ENCODE assay signal across 13 mouse cellular contexts in genomic region chr8:116111168-116111567, GRCm38 (mm10).
DNase-seq lines count a peak whose midpoint lies in the region; ATAC-seq and TF ChIP-seq lines count a peak whose summit lies in the region.
"Had no signal": no experiment of that assay in that cellular context is flagged by ENCODE, and none has a peak within 500 bp of the region (broad histone marks: within the 10 kb centered on the region; RNA-seq: fewer than 3 reads in every experiment).

No protein-coding gene starts in this region.

- 44% methylated on average over 12 of the region's 12 CpGs for WGBS in heart, embryonic 12.5 days
- 40% methylated on average over 12 of the region's 12 CpGs for WGBS in midbrain, embryonic 11.5 days
- WGBS in midbrain, postnatal 0 days: 42% methylated on average over 12 of the region's 12 CpGs
- WGBS in stomach, embryonic 16.5 days: 26% methylated on average over 12 of the region's 12 CpGs

- intact Hi-C loops in heart, postnatal 10 days (cut with DNase I): no loop called here
- intact Hi-C loops in left cerebral cortex, postnatal 25 days (cut with DNase I): no loop called here

- TF ChIP-seq CTCF in midbrain, postnatal 0 days (IDR thresholded peaks at IDR 0.05): no peak

- no peak for ATAC-seq in heart, embryonic 12.5 days (ENCODE audit: insufficient number of reproducible peaks, low FRiP score)
- ATAC-seq in midbrain, embryonic 11.5 days (ENCODE audit: low FRiP score): no peak
- no peak for ATAC-seq in midbrain, postnatal 0 days (ENCODE audit: low FRiP score)
- no peak for ATAC-seq in stomach, embryonic 16.5 days (ENCODE audit: insufficient read depth, low FRiP score)

- H3K9me3 ChIP-seq in heart, embryonic 12.5 days (replicated peaks): 0 out of 2 replicates have a peak, but pooled peaks cover 3% of the 10 kb centered on the region
- H3K9me3 ChIP-seq in midbrain, embryonic 11.5 days (ENCODE audit: control insufficient read depth, low read length): no peaks in the 10 kb centered on the region
- H3K9me3 ChIP-seq in midbrain, postnatal 0 days (ENCODE audit: low read length): no peaks in the 10 kb centered on the region
- 0 out of 2 replicates have a peak, but pooled peaks cover 4% of the 10 kb centered on the region for H3K9me3 ChIP-seq in stomach, embryonic 16.5 days (replicated peaks; ENCODE audit: control insufficient read depth, low read length)
- H3K9me3 ChIP-seq: limb, embryonic 12.5 days had no signal

- peaks cover 18% of the 10 kb centered on the region for H3K4me1 ChIP-seq in heart, embryonic 12.5 days (replicated peaks)
- H3K4me1 ChIP-seq in midbrain, embryonic 11.5 days (ENCODE audit: control insufficient read depth, insufficient read depth, low read length): peaks cover 3% of the 10 kb centered on the region; the same call in 1 of the 2 replicates
- H3K4me1 ChIP-seq in midbrain, postnatal 0 days (ENCODE audit: insufficient read depth, low read length): 0 out of 2 replicates have a peak, but pooled peaks cover 3% of the 10 kb centered on the region
- peaks cover 20% of the 10 kb centered on the region for H3K4me1 ChIP-seq in stomach, embryonic 16.5 days (ENCODE audit: control insufficient read depth, insufficient read depth, low read length)

- no peak overlapping the region for H3K27ac ChIP-seq in heart, embryonic 12.5 days (ENCODE audit: poor library complexity, severe bottlenecking)
- no peak overlapping the region for H3K27ac ChIP-seq in midbrain, embryonic 11.5 days (ENCODE audit: low read depth, low read length)
- no peak overlapping the region for H3K27ac ChIP-seq in midbrain, postnatal 0 days (ENCODE audit: low read depth, low read length)
- 0 out of 2 replicates have a peak overlapping the region, but pooled peaks have one; percentile 36 for H3K27ac ChIP-seq in stomach, embryonic 16.5 days (ENCODE audit: low read length)
- H3K27ac ChIP-seq: heart, adult 2 months; limb, embryonic 12.5 days had no signal

- 0 out of 2 replicates have a peak, but pooled peaks cover 4% of the 10 kb centered on the region for H3K27me3 ChIP-seq in heart, embryonic 12.5 days (replicated peaks)
- peaks cover 14% of the 10 kb centered on the region; the same call in 1 of the 2 replicates for H3K27me3 ChIP-seq in midbrain, embryonic 11.5 days (ENCODE audit: control insufficient read depth, insufficient read depth, low read length)
- no peaks in the 10 kb centered on the region for H3K27me3 ChIP-seq in midbrain, postnatal 0 days (ENCODE audit: insufficient read depth, low read length)
- no peaks in the 10 kb centered on the region for H3K27me3 ChIP-seq in stomach, embryonic 16.5 days (ENCODE audit: control insufficient read depth, insufficient read depth, low read length)

- H3K36me3 ChIP-seq in heart, embryonic 12.5 days: no peaks in the 10 kb centered on the region
- no peaks in the 10 kb centered on the region for H3K36me3 ChIP-seq in midbrain, embryonic 11.5 days (ENCODE audit: control insufficient read depth, insufficient read depth, low read length)
- H3K36me3 ChIP-seq in midbrain, postnatal 0 days (ENCODE audit: insufficient read depth, low read length): no peaks in the 10 kb centered on the region
- no peaks in the 10 kb centered on the region for H3K36me3 ChIP-seq in stomach, embryonic 16.5 days (ENCODE audit: control insufficient read depth, insufficient read depth, low read length)
- H3K36me3 ChIP-seq: limb, embryonic 12.5 days had no signal

- no peak for DNase-seq in heart, postnatal 10 days
- peak; percentile 81 for DNase-seq in midbrain, embryonic 11.5 days (ENCODE audit: low spot score, missing footprints)
- DNase-seq in midbrain, postnatal 0 days (ENCODE audit: low spot score): no peak
- DNase-seq in left cerebral cortex, postnatal 25 days (ENCODE audit: low spot score in 2 of 2): peak; percentile 21 to 46
- DNase-seq in spleen, postnatal 10 days (ENCODE audit: low spot score in 2 of 2): no peak
- DNase-seq in natural killer cell, adult 2 months (ENCODE audit: low spot score in 2 of 2): no peak
- DNase-seq: adrenal gland, postnatal 10 days; B cell, adult 2 months; cerebellum, adult 9-11 months; heart, adult 2 months had no signal

- H3K9ac ChIP-seq in heart, embryonic 12.5 days: no peak overlapping the region
- H3K9ac ChIP-seq in midbrain, embryonic 11.5 days (ENCODE audit: low read length): no peak overlapping the region
- no peak overlapping the region for H3K9ac ChIP-seq in midbrain, postnatal 0 days (replicated peaks; ENCODE audit: low read length, poor library complexity, severe bottlenecking)
- no peak overlapping the region for H3K9ac ChIP-seq in stomach, embryonic 16.5 days (ENCODE audit: low read length)
- H3K9ac ChIP-seq: limb, embryonic 12.5 days had no signal

- H3K4me2 ChIP-seq in heart, embryonic 12.5 days: peak overlapping the region; percentile 3; the same call in 1 of the 2 replicates
- peak overlapping the region; percentile 14; the same call in 1 of the 2 replicates for H3K4me2 ChIP-seq in midbrain, embryonic 11.5 days
- H3K4me2 ChIP-seq in midbrain, postnatal 0 days (ENCODE audit: low read depth, low read length, poor library complexity, severe bottlenecking): no peak overlapping the region
- H3K4me2 ChIP-seq in stomach, embryonic 16.5 days (ENCODE audit: low read depth, low read length): peak overlapping the region; percentile 39; the same call in 1 of the 2 replicates
- H3K4me2 ChIP-seq: limb, embryonic 12.5 days had no signal

- H3K4me3 ChIP-seq in heart, embryonic 12.5 days: no peak overlapping the region
- no peak overlapping the region for H3K4me3 ChIP-seq in midbrain, embryonic 11.5 days (ENCODE audit: low read depth, low read length)
- H3K4me3 ChIP-seq in midbrain, postnatal 0 days (ENCODE audit: low read depth, low read length): no peak overlapping the region
- H3K4me3 ChIP-seq in stomach, embryonic 16.5 days (replicated peaks; ENCODE audit: low read length): no peak overlapping the region
- H3K4me3 ChIP-seq: heart, adult 2 months; limb, embryonic 12.5 days had no signal

Comparison
In these comparisons a context has a peak if more than half of its experiments do, and no peak if none do; other contexts are left out.
1. DNase-seq: peak in midbrain, embryonic 11.5 days (single experiment) and left cerebral cortex, postnatal 25 days (2 of 2); none in heart, postnatal 10 days (0 of 2), midbrain, postnatal 0 days (single experiment), spleen, postnatal 10 days (0 of 2) and natural killer cell, adult 2 months (0 of 2).